21 mouse cellular contexts compared by ENCODE assay signal in the genomic region with DNA sequence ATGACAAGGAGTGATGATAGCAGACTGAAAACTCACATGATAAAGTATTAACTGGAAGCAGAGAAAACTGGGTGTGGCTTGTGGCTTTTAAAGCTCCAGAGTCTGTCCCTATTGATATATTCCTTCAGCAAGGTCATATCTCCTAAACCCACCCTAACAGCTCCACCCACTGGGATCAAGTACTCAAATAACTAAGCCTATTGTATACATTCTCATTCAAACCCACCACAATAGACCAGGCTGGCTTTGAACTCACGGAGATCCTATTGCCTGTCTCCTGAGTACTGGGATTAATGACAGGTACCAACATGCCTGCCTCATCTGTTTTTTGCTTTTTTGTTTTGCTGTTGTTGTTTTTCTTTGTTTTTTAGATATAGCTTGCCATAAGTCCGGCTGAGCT.
DNase-seq lines count a peak whose midpoint lies in the region; ATAC-seq and TF ChIP-seq lines count a peak whose summit lies in the region.
"Had no signal": no experiment of that assay in that cellular context is flagged by ENCODE, and none has a peak within 500 bp of the region (broad histone marks: within the 10 kb centered on the region; RNA-seq: fewer than 3 reads in every experiment).

No protein-coding gene starts in this region.

- in situ Hi-C loops in ES-E14 (cut with MboI; ENCODE audit: low sequenced_read_pairs in 2 of 2, unreplicated experiment in 2 of 2), result no loop called here

- H3K4me3 ChIP-seq in ES-E14 (ENCODE audit: insufficient read depth in 1 of 2, low read depth in 1 of 2, low read length in 2 of 2, poor library complexity in 1 of 2, severe bottlenecking in 1 of 2), result no peak overlapping the region
- H3K4me3 ChIP-seq: embryonic facial prominence, embryonic 10.5 days; embryonic facial prominence, embryonic 12.5 days; forebrain, embryonic 13.5 days; forebrain, embryonic 15.5 days had no signal

- H3K9ac ChIP-seq in ES-E14 (ENCODE audit: insufficient read depth, low read depth, low read length, poor library complexity, severe bottlenecking), result no peak overlapping the region
- H3K9ac ChIP-seq: embryonic facial prominence, embryonic 12.5 days; forebrain, embryonic 13.5 days; forebrain, embryonic 15.5 days; forebrain, postnatal 0 days had no signal

- H3K36me3 ChIP-seq in ES-E14 (ENCODE audit: control insufficient read depth, insufficient read depth, low read length, poor library complexity, severe bottlenecking), result no peaks in the 10 kb centered on the region
- H3K36me3 ChIP-seq: embryonic facial prominence, embryonic 10.5 days; embryonic facial prominence, embryonic 12.5 days; forebrain, embryonic 15.5 days; G1E had no signal

- no peak for ATAC-seq in CD4-positive, CD25-positive, alpha-beta regulatory T cell, adult 4 months
- ATAC-seq: forebrain, embryonic 13.5 days; forebrain, embryonic 15.5 days; forebrain, postnatal 0 days; Patski had no signal

- H3K27ac ChIP-seq in ES-E14 (ENCODE audit: insufficient read depth, low read depth, low read length, poor library complexity, severe bottlenecking), result no peak overlapping the region
- H3K27ac ChIP-seq: embryonic facial prominence, embryonic 10.5 days; embryonic facial prominence, embryonic 12.5 days; forebrain, embryonic 13.5 days; forebrain, embryonic 15.5 days had no signal

- DNase-seq in ES-CJ7 (ENCODE audit: low read depth, low spot score) (peak; percentile 81), ES-E14 (ENCODE audit: low read depth, low spot score) (peak; percentile 55), WW6 (ENCODE audit: low read depth, low spot score) (peak; percentile 34)
- no peak for DNase-seq in lung, postnatal 14 days
- no peak for DNase-seq in urinary bladder, postnatal 14 days (ENCODE audit: low spot score)
- DNase-seq: adrenal gland, adult 2 months; adrenal gland, postnatal 14 days; adrenal gland, postnatal 36 days; cerebellum, adult 11-12 months; cerebellum, adult 2 months; cerebellum, adult 9-10 months; cerebellum, postnatal 10 days; cerebellum, postnatal 25 days; forebrain, postnatal 0 days had no signal

- no peaks in the 10 kb centered on the region for H3K9me3 ChIP-seq in ES-E14 (ENCODE audit: control insufficient read depth, insufficient read depth, low read depth, low read length)
- H3K9me3 ChIP-seq: embryonic facial prominence, embryonic 10.5 days; embryonic facial prominence, embryonic 12.5 days; forebrain, embryonic 13.5 days; forebrain, embryonic 15.5 days had no signal

- H3K4me1 ChIP-seq in ES-E14 (ENCODE audit: control insufficient read depth in 2 of 2, insufficient read depth in 2 of 2, low read length in 2 of 2, poor library complexity in 1 of 2), result no peaks in the 10 kb centered on the region
- H3K4me1 ChIP-seq: embryonic facial prominence, embryonic 10.5 days; forebrain, embryonic 13.5 days; forebrain, embryonic 15.5 days had no signal

TF ChIP-seq in ES-E14, 5 proteins besides CTCF, POLR2A, EP300 and RAD21:
- no peak for TF ChIP-seq CHD2 (IDR thresholded peaks at IDR 0.05; ENCODE audit: low read depth, low read length)
- TF ChIP-seq MAFK (IDR thresholded peaks at IDR 0.05; ENCODE audit: insufficient read depth, low read depth, low read length), result no peak
- TF ChIP-seq ZNF384 (IDR thresholded peaks at IDR 0.05; ENCODE audit: low read depth, low read length), result no peak
- no peak for TF ChIP-seq HCFC1 (IDR thresholded peaks at IDR 0.05; ENCODE audit: borderline replicate concordance, insufficient read depth, low read length)
- TF ChIP-seq ZC3H11A (IDR thresholded peaks at IDR 0.05; ENCODE audit: borderline replicate concordance, low read depth, low read length), result no peak
TF ChIP-seq in ES-E14: peak in this region for 0.

Comparison
In these comparisons a context has a peak if more than half of its experiments do, and no peak if none do; other contexts are left out.
1. DNase-seq: peak in ES-CJ7 (single experiment), ES-E14 (single experiment) and WW6 (single experiment); none in lung, postnatal 14 days (single experiment) and urinary bladder, postnatal 14 days (single experiment).